Mouse (Mus musculus): ENCODE measurements around the gene Dph1. TPM values are rescaled to one million over a fixed set of nuclear protein-coding genes. Genes with fewer than 3 reads are reported as not detected.

The Dph1 gene
- polyA plus RNA-seq, 1 experiment: 16.6 TPM

DNA sequence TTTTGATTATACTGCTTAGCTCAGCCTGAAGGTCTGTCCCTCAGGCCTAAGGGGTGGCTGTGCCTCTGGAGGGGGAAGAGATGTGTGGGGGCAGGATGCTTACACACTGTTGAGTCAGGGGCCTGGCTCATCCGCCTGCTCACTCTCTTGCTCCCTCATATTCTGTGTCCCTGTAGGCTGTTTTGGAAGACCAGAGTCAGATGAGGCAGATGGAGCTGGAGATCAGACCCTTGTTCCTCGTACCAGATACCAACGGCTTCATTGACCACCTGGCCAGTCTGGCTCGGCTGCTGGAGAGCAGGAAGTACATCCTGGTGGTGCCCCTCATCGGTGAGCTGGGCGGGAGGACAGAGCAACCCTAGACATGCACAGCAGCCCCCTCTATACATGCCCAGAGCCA lies 35.1 kb downstream of the Dph1 start:
- H3K36me3 ChIP-seq (ENCODE audit: control insufficient read depth, insufficient read depth, low read length, poor library complexity, severe bottlenecking): no peaks in the 10 kb centered on the region
- no peaks in the 10 kb centered on the region for H3K9me3 ChIP-seq (replicated peaks; ENCODE audit: control insufficient read depth, insufficient read depth, low read length, poor library complexity, severe bottlenecking)
- TF ChIP-seq EP300 (IDR thresholded peaks at IDR 0.05; ENCODE audit: insufficient read depth, low read depth, low read length): no peak
- no peak for TF ChIP-seq POLR2A (IDR thresholded peaks at IDR 0.05; ENCODE audit: insufficient read depth, low read length)
- TF ChIP-seq CTCF (IDR thresholded peaks at IDR 0.05; ENCODE audit: low read depth, low read length): no peak
- H3K9ac ChIP-seq (ENCODE audit: low read depth, poor library complexity, severe bottlenecking): no peak overlapping the region
- H3K27me3 ChIP-seq (ENCODE audit: control insufficient read depth, insufficient read depth, low read length, poor library complexity, severe bottlenecking): no peaks in the 10 kb centered on the region
- H3K4me1 ChIP-seq (ENCODE audit: control insufficient read depth, insufficient read depth, low read length): no peaks in the 10 kb centered on the region
- H3K4me3 ChIP-seq (ENCODE audit: low read depth, low read length): no peak overlapping the region
- H3K27ac ChIP-seq (ENCODE audit: insufficient read depth, low read length): no peak overlapping the region

DNA sequence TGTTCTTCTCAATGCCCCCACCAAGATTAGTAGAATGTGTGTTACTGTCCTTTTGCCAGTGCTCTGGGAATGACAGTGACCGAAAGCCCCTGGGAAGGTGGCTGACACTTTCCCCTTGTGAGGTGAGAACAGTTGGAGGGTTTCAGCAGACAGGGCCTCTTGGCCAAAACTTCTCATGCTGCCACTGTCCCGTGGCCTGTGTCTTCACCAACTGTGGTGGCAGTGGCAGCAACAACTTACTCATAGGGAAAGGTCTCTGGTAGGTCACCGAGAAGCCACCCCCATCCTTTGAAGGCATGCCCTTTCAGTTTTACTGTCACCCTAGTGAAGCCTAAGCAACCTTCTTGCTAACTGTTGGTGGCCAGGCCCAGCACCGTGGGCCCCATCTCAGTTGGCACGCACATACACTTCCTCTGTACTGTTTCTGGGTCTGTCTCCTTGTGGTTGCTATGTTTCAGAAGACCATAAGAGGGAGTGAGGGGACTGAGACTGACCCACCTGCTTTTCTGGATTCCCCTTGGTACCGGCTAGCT lies 36.9 kb downstream of the Dph1 start:
- H3K27ac ChIP-seq (ENCODE audit: insufficient read depth, low read length): no peak overlapping the region

DNA sequence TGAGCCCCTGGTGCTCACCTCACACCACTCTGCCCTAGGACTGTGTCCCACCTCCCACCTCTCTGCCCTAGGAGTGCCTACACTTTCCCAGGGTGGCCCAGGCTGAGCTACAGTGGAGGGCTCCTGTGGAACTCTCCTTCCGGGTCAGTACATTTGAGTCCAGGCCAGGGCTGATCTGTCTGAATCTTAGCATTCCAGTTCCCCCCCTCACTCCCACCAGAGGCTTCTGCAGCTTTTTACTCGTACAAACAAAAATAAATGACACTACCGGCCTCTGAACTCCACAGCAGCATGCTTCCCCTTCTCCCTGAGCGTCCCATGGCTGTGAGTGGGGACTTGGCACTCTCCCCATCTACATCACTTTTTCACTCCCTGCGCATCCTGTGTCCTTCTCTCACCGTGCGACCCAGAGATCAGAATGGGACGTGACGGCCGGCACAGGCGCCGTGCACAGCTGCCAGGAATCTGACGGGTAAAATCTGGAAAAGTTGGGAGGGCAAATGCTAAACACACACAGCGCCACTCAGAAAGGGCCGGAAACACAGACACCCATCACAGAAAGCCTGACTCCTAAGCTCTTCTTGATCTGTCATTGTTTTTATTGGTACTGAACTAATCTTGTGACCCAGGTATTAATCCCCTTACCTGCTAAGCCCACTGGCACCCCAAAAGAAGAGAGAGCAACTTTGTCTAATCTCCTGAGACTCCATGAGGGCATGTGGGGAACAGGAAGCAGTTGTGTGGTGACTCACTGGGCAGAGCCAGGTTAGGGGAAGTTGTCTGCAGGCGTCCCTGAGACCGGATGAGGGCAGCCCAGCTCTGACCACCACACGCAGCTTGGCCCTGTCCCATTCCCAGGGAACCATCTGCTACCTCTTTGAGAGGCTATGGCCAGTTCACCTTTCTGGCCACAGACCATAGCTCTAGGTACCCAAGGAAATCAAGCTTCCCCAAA lies 38.2 kb downstream of the Dph1 start:
- Histone ChIP-seq H3K4me1 (ENCODE audit: control insufficient read depth, insufficient read depth, low read length) (peaks cover 1% of the 10 kb centered on the region), H3K9ac (ENCODE audit: low read depth, poor library complexity, severe bottlenecking) (no peak overlapping the region), H3K4me3 (ENCODE audit: low read depth, low read length) (no peak overlapping the region), H3K36me3 (ENCODE audit: control insufficient read depth, insufficient read depth, low read length, poor library complexity, severe bottlenecking) (0 out of 2 replicates have a peak, but pooled peaks cover 3% of the 10 kb centered on the region), H3K27me3 (ENCODE audit: control insufficient read depth, insufficient read depth, low read length, poor library complexity, severe bottlenecking) (no peaks in the 10 kb centered on the region), H3K27ac (ENCODE audit: insufficient read depth, low read length) (no peak overlapping the region), H3K9me3 (replicated peaks; ENCODE audit: control insufficient read depth, insufficient read depth, low read length, poor library complexity, severe bottlenecking) (no peaks in the 10 kb centered on the region)
- no peak for TF ChIP-seq EP300 (IDR thresholded peaks at IDR 0.05; ENCODE audit: insufficient read depth, low read depth, low read length)
- no peak for TF ChIP-seq CTCF (IDR thresholded peaks at IDR 0.05; ENCODE audit: low read depth, low read length)
- no peak for TF ChIP-seq POLR2A (IDR thresholded peaks at IDR 0.05; ENCODE audit: insufficient read depth, low read length)

More for the DNA sequence above, 36.9 kb downstream of the Dph1 start:
- no peak overlapping the region for H3K4me3 ChIP-seq (ENCODE audit: low read depth, low read length)
- H3K4me1 ChIP-seq (ENCODE audit: control insufficient read depth, insufficient read depth, low read length): no peaks in the 10 kb centered on the region
- no peak overlapping the region for H3K9ac ChIP-seq (ENCODE audit: low read depth, poor library complexity, severe bottlenecking)
- H3K36me3 ChIP-seq (ENCODE audit: control insufficient read depth, insufficient read depth, low read length, poor library complexity, severe bottlenecking): 0 out of 2 replicates have a peak, but pooled peaks cover 3% of the 10 kb centered on the region
- TF ChIP-seq EP300 (IDR thresholded peaks at IDR 0.05; ENCODE audit: insufficient read depth, low read depth, low read length) (no peak), CTCF (IDR thresholded peaks at IDR 0.05; ENCODE audit: low read depth, low read length) (no peak), POLR2A (IDR thresholded peaks at IDR 0.05; ENCODE audit: insufficient read depth, low read length) (no peak)
- H3K9me3 ChIP-seq (replicated peaks; ENCODE audit: control insufficient read depth, insufficient read depth, low read length, poor library complexity, severe bottlenecking): no peaks in the 10 kb centered on the region
- no peaks in the 10 kb centered on the region for H3K27me3 ChIP-seq (ENCODE audit: control insufficient read depth, insufficient read depth, low read length, poor library complexity, severe bottlenecking)

DNA sequence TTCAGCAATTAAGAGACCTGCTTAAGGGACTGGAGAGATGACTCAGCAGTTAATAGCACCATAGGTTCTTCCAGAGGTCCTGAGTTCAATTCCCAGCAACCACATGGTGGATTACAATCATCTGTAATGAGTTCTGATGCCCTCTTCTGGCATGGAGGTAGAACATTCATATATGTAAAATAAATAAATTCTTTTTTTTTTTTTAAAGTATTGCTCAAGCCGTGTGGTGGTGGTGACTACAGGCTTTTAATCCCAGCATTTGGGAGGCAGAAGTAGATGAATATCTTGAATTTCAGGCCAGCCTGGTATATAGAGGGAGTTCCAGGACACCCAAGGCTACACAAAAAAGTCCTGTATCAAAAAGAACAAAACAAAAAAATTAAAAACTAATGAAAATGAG lies 40.7 kb downstream of the Dph1 start:
- TF ChIP-seq EP300 (IDR thresholded peaks at IDR 0.05; ENCODE audit: insufficient read depth, low read depth, low read length): no peak
- TF ChIP-seq CTCF (IDR thresholded peaks at IDR 0.05; ENCODE audit: low read depth, low read length): no peak
- no peak for TF ChIP-seq POLR2A (IDR thresholded peaks at IDR 0.05; ENCODE audit: insufficient read depth, low read length)

DNA sequence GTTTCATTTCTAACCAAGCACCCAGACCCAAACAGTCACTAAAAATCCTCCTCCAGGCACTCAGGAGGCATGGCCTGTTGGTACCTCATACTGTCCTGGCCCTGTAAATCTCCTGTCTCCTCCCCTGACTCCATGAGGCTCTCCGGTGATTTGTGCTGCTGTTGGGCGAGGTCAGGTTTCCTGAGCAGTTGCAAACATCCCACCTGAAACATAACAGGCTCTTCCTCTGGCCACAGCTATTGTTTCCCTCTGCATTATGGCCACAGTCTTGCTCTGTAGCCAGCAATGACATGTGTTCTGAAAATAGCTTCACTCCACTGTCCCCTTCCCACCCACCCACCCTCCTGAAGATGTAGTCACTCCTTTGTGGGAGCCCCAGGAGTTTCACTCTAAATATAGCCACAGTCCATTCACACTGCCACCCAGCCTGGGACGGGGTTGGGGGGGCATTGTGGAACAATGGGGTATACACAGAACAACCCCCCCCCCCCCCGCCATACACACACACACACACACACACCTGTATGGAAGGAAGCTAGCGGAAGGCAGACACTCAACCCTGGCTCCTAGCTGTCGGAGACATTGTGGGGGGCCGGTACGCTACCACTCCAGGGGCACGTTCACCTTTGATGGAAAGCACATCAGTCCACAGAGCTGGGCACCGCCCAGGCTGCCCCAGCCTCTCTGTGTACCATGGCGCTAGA lies 42.6 kb downstream of the Dph1 start:
- Histone ChIP-seq H3K27me3 (ENCODE audit: control insufficient read depth, insufficient read depth, low read length, poor library complexity, severe bottlenecking) (no peaks in the 10 kb centered on the region), H3K9me3 (replicated peaks; ENCODE audit: control insufficient read depth, insufficient read depth, low read length, poor library complexity, severe bottlenecking) (no peaks in the 10 kb centered on the region), H3K36me3 (ENCODE audit: control insufficient read depth, insufficient read depth, low read length, poor library complexity, severe bottlenecking) (0 out of 2 replicates have a peak, but pooled peaks cover 3% of the 10 kb centered on the region), H3K4me3 (ENCODE audit: low read depth, low read length) (no peak overlapping the region), H3K9ac (ENCODE audit: low read depth, poor library complexity, severe bottlenecking) (no peak overlapping the region), H3K27ac (ENCODE audit: insufficient read depth, low read length) (0 out of 2 replicates have a peak overlapping the region, but pooled peaks have one; percentile 10), H3K4me1 (ENCODE audit: control insufficient read depth, insufficient read depth, low read length) (peaks cover 5% of the 10 kb centered on the region)
- TF ChIP-seq POLR2A (IDR thresholded peaks at IDR 0.05; ENCODE audit: insufficient read depth, low read length): no peak
- no peak for TF ChIP-seq CTCF (IDR thresholded peaks at IDR 0.05; ENCODE audit: low read depth, low read length)
- TF ChIP-seq EP300 (IDR thresholded peaks at IDR 0.05; ENCODE audit: insufficient read depth, low read depth, low read length): no peak

More for the DNA sequence above, 40.7 kb downstream of the Dph1 start:
- Histone ChIP-seq H3K9me3 (replicated peaks; ENCODE audit: control insufficient read depth, insufficient read depth, low read length, poor library complexity, severe bottlenecking) (no peaks in the 10 kb centered on the region), H3K9ac (ENCODE audit: low read depth, poor library complexity, severe bottlenecking) (no peak overlapping the region), H3K27ac (ENCODE audit: insufficient read depth, low read length) (no peak overlapping the region), H3K27me3 (ENCODE audit: control insufficient read depth, insufficient read depth, low read length, poor library complexity, severe bottlenecking) (no peaks in the 10 kb centered on the region), H3K4me3 (ENCODE audit: low read depth, low read length) (no peak overlapping the region), H3K4me1 (ENCODE audit: control insufficient read depth, insufficient read depth, low read length) (peaks cover 5% of the 10 kb centered on the region), H3K36me3 (ENCODE audit: control insufficient read depth, insufficient read depth, low read length, poor library complexity, severe bottlenecking) (0 out of 2 replicates have a peak, but pooled peaks cover 3% of the 10 kb centered on the region)
